Mouse (Mus musculus) lung, embryonic 16.5 days (tissue): ENCODE results near the gene Ubac2. TPM values are rescaled to one million over a fixed set of nuclear protein-coding genes. Genes with fewer than 3 reads are reported as not detected.

Source experiments
- ATAC-seq: fragments of 200-750 bp; cut with Nextera tagmentation; 2 replicates; pipeline ENCODE4 v1.8.0; 2017; ENCODE audit warnings: low read depth, mild to moderate bottlenecking, moderate library complexity
- H3K27ac ChIP-seq: fragments of 300-500 bp; sonication (generic); 2 replicates; pipeline ENCODE4 v1.5.1; 2014; ENCODE audit warnings: mild to moderate bottlenecking, control low read depth, low read length
- H3K27me3 ChIP-seq: fragments of 300-500 bp; sonication (generic); 2 replicates; pipeline ENCODE4 v1.6.1; 2014; ENCODE audit warnings: low read depth, low read length, mixed read lengths; ENCODE audit not compliant: control insufficient read depth, insufficient read depth
- H3K36me3 ChIP-seq: fragments of 300-500 bp; sonication (generic); 2 replicates; pipeline ENCODE4 v1.6.1; 2014; ENCODE audit warnings: low read length; ENCODE audit not compliant: control insufficient read depth, insufficient read depth
- H3K4me1 ChIP-seq: fragments of 300-500 bp; sonication (generic); replicated peaks from 2 replicates; pipeline ENCODE4 v1.6.1; 2014; ENCODE audit warnings: low read length, mixed read lengths; ENCODE audit not compliant: control insufficient read depth, insufficient read depth
- H3K4me2 ChIP-seq: fragments of 300-500 bp; sonication (generic); 2 replicates; pipeline ENCODE4 v1.6.1; 2014; ENCODE audit warnings: low read depth, low read length, control low read depth
- H3K4me3 ChIP-seq: fragments of 300-500 bp; sonication (generic); 2 replicates; pipeline ENCODE4 v1.5.1; 2014; ENCODE audit warnings: mild to moderate bottlenecking, low read length, control low read depth
- H3K9ac ChIP-seq: fragments of 300-500 bp; sonication (generic); 2 replicates; pipeline ENCODE4 v1.6.1; 2014; ENCODE audit warnings: low read length, control low read depth
- H3K9me3 ChIP-seq: fragments of 300-500 bp; sonication (generic); 2 replicates; pipeline ENCODE4 v1.6.1; 2016; ENCODE audit warnings: low read length; ENCODE audit not compliant: control insufficient read depth
- WGBS: fragments of 180-500 bp; shearing (Covaris S2); extraction: QIAGEN DNeasy Blood & Tissue Kit; methylation state at CpG from one replicate; pipeline ENCODE4 v1.1.7; 2014; 5-methylcytosine and 5-hydroxymethylcytosine counted together
- polyA plus RNA-seq: library from polyadenylated mRNA; unstranded; fragments of >200 nt; fragmentation: Nextera tagmentation; extraction: Ambion mirVana; gene quantifications from 2 replicates; pipeline ENCODE4 v1.2.1, GENCODE M21; 2015

The Ubac2 gene
- polyA plus RNA-seq, 1 experiment from 2014 or later, result 56.9 TPM

DNA sequence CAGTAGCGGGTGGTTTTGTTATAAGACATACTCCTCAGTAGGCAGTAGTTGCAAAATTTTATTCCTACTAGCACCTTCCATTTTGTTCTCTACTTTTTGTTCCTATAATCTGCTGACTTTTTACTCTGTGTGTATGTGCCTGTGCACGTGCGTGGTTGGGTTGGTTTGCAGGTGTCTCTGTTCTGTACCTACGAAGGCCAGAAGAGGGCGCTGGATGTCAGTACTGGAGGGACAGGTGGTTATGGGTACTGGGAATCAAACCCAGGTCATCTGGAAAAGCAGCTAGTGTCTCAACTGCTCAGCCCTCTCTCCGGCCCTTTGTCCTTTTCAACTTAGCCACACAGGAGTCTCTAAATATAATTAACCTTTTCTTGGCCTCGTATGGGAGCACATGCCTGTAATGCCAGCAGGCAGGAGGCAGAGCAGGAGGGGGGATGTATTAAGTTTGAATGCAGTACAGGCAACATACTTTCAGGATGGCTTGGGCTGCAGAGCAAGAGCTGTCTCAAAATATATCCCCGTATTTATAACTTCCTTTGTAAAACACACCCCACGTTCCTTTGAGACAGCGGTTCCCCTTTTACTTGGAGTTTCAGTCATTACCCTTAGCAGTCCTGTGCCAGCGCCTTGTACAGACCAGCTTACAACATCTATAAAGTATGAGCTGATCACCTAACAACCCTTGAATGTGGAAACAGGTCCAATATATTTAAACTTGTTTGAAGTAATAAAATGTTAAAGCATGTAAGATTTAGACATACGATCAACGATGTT, 160.6 kb downstream of the Ubac2 start:
- H3K4me1 ChIP-seq, result no peaks in the 10 kb centered on the region
- H3K9me3 ChIP-seq, result peaks cover 3% of the 10 kb centered on the region; the same call in 1 of the 2 replicates
- no peak overlapping the region for H3K9ac ChIP-seq
- no peak overlapping the region for H3K4me3 ChIP-seq
- H3K4me2 ChIP-seq, result no peak overlapping the region
- no peak for ATAC-seq
- H3K27me3 ChIP-seq, result no peaks in the 10 kb centered on the region
- no peak overlapping the region for H3K27ac ChIP-seq
- H3K36me3 ChIP-seq, result no peaks in the 10 kb centered on the region
- 81% methylated on average over 13 of the region's 13 CpGs for WGBS

DNA sequence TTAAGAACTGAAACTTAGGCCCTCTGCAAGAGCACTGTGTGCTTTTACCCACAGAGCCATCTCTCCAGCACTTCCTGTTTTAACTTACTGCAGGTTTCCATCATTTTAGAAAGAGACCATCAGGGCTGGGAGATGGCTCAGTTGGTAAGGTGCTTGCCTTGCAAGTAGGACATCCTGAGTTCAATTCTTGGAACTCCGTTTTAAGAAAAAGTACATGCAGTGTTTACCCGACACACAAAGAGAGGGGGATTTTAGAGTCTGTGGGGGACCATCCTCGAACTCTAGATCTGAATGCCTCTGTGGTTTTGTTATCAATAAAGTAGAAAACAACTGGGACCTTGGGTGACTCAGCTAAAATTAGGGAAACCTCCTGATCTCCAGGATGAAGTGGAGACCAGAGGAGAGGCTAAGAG, 163.0 kb downstream of the Ubac2 start:
- Histone ChIP-seq H3K36me3 (no peaks in the 10 kb centered on the region), H3K9ac (no peak overlapping the region), H3K9me3 (no peaks in the 10 kb centered on the region), H3K27ac (no peak overlapping the region), H3K4me1 (no peaks in the 10 kb centered on the region), H3K4me3 (no peak overlapping the region), H3K4me2 (no peak overlapping the region), H3K27me3 (no peaks in the 10 kb centered on the region)
- 80% methylated on average over 3 of the region's 3 CpGs for WGBS
- ATAC-seq, result no peak

DNA sequence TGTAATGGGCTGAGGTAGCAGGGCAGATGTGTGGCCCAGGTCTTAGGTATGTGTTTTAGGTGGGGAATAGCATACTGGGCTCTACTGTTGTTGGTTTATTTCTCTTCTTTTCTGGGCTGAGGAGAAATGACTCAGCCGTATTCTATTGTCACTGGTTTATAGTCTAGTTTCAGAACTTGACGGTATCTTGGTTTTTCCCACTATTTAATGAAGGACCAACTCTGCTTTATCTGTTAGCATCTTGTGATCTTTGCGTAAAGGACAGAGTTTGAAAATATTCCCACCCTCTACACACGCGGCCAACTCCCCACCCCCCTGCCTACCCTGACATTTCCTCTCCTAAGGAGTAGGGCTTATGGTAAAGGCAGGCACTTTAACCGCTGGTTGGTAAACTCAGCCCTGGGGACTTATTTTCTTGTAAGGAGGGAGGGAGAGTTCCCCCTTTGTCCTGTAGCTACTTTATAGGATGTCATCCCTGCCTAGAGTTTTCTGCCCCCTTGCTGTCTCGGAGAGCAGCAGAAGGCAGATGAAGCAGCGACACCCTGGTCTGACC, 163.8 kb downstream of the Ubac2 start:
- Histone ChIP-seq H3K9ac (no peak overlapping the region), H3K27ac (no peak overlapping the region), H3K27me3 (no peaks in the 10 kb centered on the region), H3K36me3 (no peaks in the 10 kb centered on the region), H3K4me1 (no peaks in the 10 kb centered on the region), H3K4me3 (no peak overlapping the region), H3K4me2 (no peak overlapping the region), H3K9me3 (no peaks in the 10 kb centered on the region)
- 72% methylated on average over 8 of the region's 8 CpGs for WGBS
- ATAC-seq, result no peak

DNA sequence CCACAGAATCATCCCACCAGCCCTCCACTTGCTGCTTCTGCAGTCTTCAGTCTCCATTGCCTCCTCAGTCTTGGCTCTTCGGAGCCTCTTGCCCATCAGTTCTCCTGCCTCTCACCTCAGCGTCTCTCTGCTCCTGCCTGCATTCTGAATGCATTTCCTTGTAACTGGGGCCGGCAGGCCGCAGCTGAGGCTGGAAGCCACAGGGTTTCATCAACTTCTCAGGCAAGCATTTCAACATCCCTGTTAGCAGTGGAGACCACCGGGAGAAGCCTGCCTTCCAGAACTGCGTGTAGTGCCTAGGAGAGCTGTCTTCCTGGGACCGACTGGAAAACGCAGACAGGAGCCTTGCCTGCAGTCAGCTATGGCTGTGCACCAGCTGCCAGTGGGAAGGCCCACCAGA, 169.4 kb downstream of the Ubac2 start:
- H3K27ac ChIP-seq, result no peak overlapping the region
- no peaks in the 10 kb centered on the region for H3K4me1 ChIP-seq
- H3K4me3 ChIP-seq, result no peak overlapping the region
- no peaks in the 10 kb centered on the region for H3K36me3 ChIP-seq
- no peak for ATAC-seq
- H3K9me3 ChIP-seq, result no peaks in the 10 kb centered on the region
- 76% methylated on average over 8 of the region's 8 CpGs for WGBS
- H3K4me2 ChIP-seq, result no peak overlapping the region
- H3K9ac ChIP-seq, result no peak overlapping the region
- H3K27me3 ChIP-seq, result no peaks in the 10 kb centered on the region

DNA sequence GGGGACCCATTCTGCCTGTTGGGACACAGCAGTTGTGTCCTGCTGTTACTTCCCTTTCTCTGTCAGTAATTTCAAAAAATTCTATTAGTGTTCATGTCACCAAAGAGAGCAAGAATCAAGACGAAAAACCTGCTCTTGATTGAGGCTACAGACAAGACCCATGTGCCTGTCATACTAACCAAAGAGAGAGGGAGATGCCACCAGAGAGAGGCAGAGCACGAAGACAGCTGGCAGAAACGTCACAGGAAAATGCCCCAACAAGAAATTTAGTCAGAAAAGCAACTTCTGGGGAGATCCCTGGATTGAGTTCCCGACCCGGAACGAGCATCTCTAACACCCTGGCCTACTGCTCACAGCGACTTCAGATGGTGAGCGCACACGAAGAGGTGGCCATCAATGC, 170.4 kb downstream of the Ubac2 start:
- H3K9ac ChIP-seq, result no peak overlapping the region
- H3K27me3 ChIP-seq, result no peaks in the 10 kb centered on the region
- 85% methylated on average over 9 of the region's 9 CpGs for WGBS
- H3K4me3 ChIP-seq, result no peak overlapping the region
- ATAC-seq, result no peak
- no peaks in the 10 kb centered on the region for H3K4me1 ChIP-seq
- no peaks in the 10 kb centered on the region for H3K36me3 ChIP-seq
- no peak overlapping the region for H3K4me2 ChIP-seq
- no peaks in the 10 kb centered on the region for H3K9me3 ChIP-seq
- no peak overlapping the region for H3K27ac ChIP-seq

DNA sequence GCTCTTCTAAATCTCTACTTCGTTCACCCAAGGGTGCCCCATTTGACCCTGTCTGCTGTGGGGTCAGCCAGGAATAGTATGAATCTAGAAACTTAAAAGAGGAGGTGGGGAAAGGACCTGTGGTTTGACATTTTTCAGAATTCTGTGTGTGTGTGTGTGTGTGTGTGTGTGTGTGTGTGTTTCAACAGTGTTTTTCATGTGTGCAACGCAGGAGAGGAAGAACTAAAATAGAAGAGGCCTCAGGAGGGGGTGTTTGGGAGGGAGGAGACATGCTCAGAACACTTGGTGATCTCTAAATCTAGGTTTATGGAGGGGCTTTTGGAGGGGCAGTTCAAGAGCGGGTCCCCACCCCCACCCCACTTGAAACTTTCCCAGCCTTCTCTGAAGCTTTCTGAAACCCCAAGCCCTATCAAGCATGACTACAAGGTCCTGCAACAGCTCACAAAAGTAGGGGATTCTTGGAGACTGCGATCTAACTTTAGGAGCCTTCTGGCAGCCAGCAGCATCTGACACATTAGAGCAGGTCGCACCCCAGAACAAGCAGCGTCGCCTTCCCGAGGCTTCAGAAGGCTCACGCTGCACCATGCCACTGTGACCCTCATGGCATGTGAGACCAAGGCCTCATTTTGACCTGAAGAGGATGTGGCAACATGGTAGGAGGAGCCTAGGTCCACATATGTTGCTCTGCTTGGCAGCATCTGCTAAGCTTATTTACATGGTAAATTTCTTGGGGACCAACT, 174.6 kb downstream of the Ubac2 start:
- 71% methylated on average over 9 of the region's 9 CpGs for WGBS

DNA sequence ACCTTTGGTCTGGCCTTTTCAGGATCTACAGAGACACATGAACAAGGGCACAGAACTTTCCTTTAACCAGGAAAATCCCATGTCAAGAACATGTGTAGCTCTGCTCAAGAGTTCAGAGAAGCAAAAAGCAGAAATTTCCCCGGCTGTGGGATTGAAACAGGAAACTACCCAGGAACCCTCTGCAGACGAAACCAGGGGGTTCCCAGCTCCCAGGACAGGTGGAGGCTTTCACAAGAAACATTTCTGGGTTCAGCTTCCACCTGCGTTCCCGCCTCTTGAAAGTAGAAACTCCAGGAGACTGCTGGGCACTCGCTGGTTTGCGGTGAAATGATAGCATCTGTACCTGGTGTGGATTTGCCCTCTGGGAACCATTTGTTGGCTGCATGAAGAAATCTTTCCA, 178.5 kb downstream of the Ubac2 start:
- H3K27me3 ChIP-seq, result no peaks in the 10 kb centered on the region
- H3K4me1 ChIP-seq, result no peaks in the 10 kb centered on the region
- no peaks in the 10 kb centered on the region for H3K36me3 ChIP-seq
- ATAC-seq, result no peak
- H3K9ac ChIP-seq, result no peak overlapping the region
- H3K4me3 ChIP-seq, result no peak overlapping the region
- no peaks in the 10 kb centered on the region for H3K9me3 ChIP-seq
- no peak overlapping the region for H3K27ac ChIP-seq
- no peak overlapping the region for H3K4me2 ChIP-seq
- 73% methylated on average over 6 of the region's 6 CpGs for WGBS

More for the DNA sequence above, 174.6 kb downstream of the Ubac2 start:
- Histone ChIP-seq H3K4me2 (no peak overlapping the region), H3K36me3 (no peaks in the 10 kb centered on the region), H3K4me3 (no peak overlapping the region), H3K27ac (no peak overlapping the region), H3K9me3 (no peaks in the 10 kb centered on the region), H3K27me3 (no peaks in the 10 kb centered on the region), H3K9ac (no peak overlapping the region), H3K4me1 (no peaks in the 10 kb centered on the region)
- ATAC-seq, result no peak

DNA sequence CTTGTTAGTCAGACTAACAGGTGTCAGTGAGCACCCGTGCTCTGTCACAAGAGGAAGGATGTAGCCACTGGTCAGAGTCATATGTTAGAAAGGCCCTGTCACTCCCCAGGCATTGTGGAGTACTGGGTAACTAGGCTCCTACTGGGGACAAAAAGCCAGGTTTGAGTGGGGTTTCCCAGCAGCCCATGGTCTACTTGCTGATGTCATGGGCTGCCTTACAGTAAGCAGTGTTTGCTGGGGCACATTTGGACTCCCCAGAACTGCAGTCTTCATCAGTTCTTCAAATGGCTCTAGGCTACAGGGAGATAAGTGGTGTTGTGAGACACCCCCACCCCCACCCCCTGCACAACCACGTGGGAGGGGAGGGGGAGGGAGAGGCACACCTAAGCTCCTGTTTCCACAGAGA, 179.5 kb downstream of the Ubac2 start:
- Histone ChIP-seq H3K9me3 (no peaks in the 10 kb centered on the region), H3K36me3 (no peaks in the 10 kb centered on the region), H3K27me3 (no peaks in the 10 kb centered on the region), H3K4me3 (no peak overlapping the region), H3K9ac (no peak overlapping the region), H3K27ac (no peak overlapping the region), H3K4me1 (no peaks in the 10 kb centered on the region), H3K4me2 (no peak overlapping the region)
- WGBS, result 19% methylated on average over 2 of the region's 2 CpGs
- ATAC-seq, result no peak

DNA sequence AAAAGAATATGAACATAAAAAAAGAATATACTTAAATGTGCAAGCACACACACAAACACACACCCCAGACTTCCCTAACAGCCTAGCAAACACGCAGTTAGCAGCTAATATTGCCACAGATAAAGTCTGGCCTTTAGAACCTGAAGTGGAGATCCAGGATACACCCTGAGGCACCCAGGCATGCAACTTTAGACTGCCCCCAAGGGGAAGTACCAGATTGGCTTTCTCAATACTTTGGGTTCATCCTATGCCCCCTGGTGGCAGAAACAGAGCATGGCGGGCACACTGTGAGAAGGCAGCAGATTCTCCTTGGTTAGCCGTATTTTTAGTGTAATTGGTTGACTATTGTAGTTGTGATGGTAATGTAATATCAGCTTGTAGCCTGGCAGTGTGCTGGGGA, 182.2 kb downstream of the Ubac2 start:
- Histone ChIP-seq H3K4me1 (no peaks in the 10 kb centered on the region), H3K9me3 (no peaks in the 10 kb centered on the region), H3K27me3 (no peaks in the 10 kb centered on the region), H3K36me3 (no peaks in the 10 kb centered on the region), H3K4me2 (no peak overlapping the region), H3K27ac (no peak overlapping the region), H3K9ac (no peak overlapping the region), H3K4me3 (no peak overlapping the region)
- 4% methylated on average over 3 of the region's 3 CpGs for WGBS
- ATAC-seq, result peak; percentile 67
